ENCODE assay signal across 31 mouse cellular contexts in genomic region chr5:119795777-119796176, GRCm38 (mm10). TPM values are rescaled to one million over a fixed set of nuclear protein-coding genes. Genes with fewer than 3 reads are reported as not detected.
DNase-seq lines count a peak whose midpoint lies in the region; ATAC-seq and TF ChIP-seq lines count a peak whose summit lies in the region.
"Had no signal": no experiment of that assay in that cellular context is flagged by ENCODE, and none has a peak within 500 bp of the region (broad histone marks: within the 10 kb centered on the region; RNA-seq: fewer than 3 reads in every experiment).

No protein-coding gene starts in this region.

- no peak for TF ChIP-seq POLR2A in heart, adult 2 months (IDR thresholded peaks at IDR 0.05; ENCODE audit: insufficient read depth, low read depth, low read length)
- no peak for TF ChIP-seq POLR2A in thymus, adult 2 months (IDR thresholded peaks at IDR 0.05; ENCODE audit: control insufficient read depth, extremely low read depth, insufficient read depth, low read length, poor library complexity)

- no peak overlapping the region for H3K4me2 ChIP-seq in heart, embryonic 14.5 days (ENCODE audit: low read length)
- no peak overlapping the region for H3K4me2 ChIP-seq in heart, embryonic 16.5 days (ENCODE audit: low read depth, low read length)
- H3K4me2 ChIP-seq in limb, embryonic 12.5 days, result peak overlapping the region; percentile 61
- H3K4me2 ChIP-seq: hindbrain, embryonic 14.5 days; limb, embryonic 15.5 days; liver, embryonic 13.5 days had no signal

- no peak overlapping the region for H3K4me3 ChIP-seq in heart, adult 2 months
- H3K4me3 ChIP-seq in heart, embryonic 14.5 days (ENCODE audit: control insufficient read depth in 1 of 2, insufficient read depth in 1 of 2, low read depth in 1 of 2, low read length in 2 of 2), result no peak overlapping the region
- no peak overlapping the region for H3K4me3 ChIP-seq in heart, embryonic 16.5 days (ENCODE audit: low read length)
- no peak overlapping the region for H3K4me3 ChIP-seq in limb, embryonic 12.5 days (replicated peaks)
- H3K4me3 ChIP-seq in thymus, adult 2 months (ENCODE audit: control insufficient read depth, insufficient read depth, low read length), result no peak overlapping the region
- H3K4me3 ChIP-seq: erythroblast, embryonic 14.5 days; liver, embryonic 13.5 days had no signal

- no peaks in the 10 kb centered on the region for H3K4me1 ChIP-seq in heart, adult 2 months (ENCODE audit: control insufficient read depth, insufficient read depth, low read length)
- peaks cover 5 to 10% of the 10 kb centered on the region in 2 experiments; a peak in 3 of 4 replicates for H3K4me1 ChIP-seq in heart, embryonic 14.5 days (ENCODE audit: control insufficient read depth in 2 of 2, insufficient read depth in 2 of 2, low read length in 2 of 2)
- no peaks in the 10 kb centered on the region for H3K4me1 ChIP-seq in heart, embryonic 16.5 days (ENCODE audit: control insufficient read depth, insufficient read depth, low read length)
- H3K4me1 ChIP-seq in limb, embryonic 12.5 days (replicated peaks), result peaks cover 7% of the 10 kb centered on the region
- no peaks in the 10 kb centered on the region for H3K4me1 ChIP-seq in thymus, adult 2 months (replicated peaks; ENCODE audit: control insufficient read depth, insufficient read depth, low read length)
- H3K4me1 ChIP-seq: liver, embryonic 13.5 days; megakaryocyte, embryonic 14.5 days had no signal

- TF ChIP-seq EP300 in heart, adult 2 months (IDR thresholded peaks at IDR 0.05; ENCODE audit: insufficient read depth, low read depth, low read length), result no peak

- H3K27ac ChIP-seq in heart, adult 2 months, result peak overlapping the region; percentile 17; the same call in 1 of the 2 replicates
- H3K27ac ChIP-seq in heart, embryonic 14.5 days (replicated peaks in 1 of 2; ENCODE audit: control insufficient read depth in 1 of 2, insufficient read depth in 1 of 2, low read depth in 2 of 2, low read length in 2 of 2), result peak overlapping the region; percentile 69 to 74
- peak overlapping the region; percentile 30 for H3K27ac ChIP-seq in heart, embryonic 16.5 days (ENCODE audit: low read length)
- H3K27ac ChIP-seq in limb, embryonic 12.5 days, result peak overlapping the region; percentile 62
- H3K27ac ChIP-seq in thymus, adult 2 months (ENCODE audit: control insufficient read depth, insufficient read depth, low read length), result no peak overlapping the region
- H3K27ac ChIP-seq: hindbrain, embryonic 14.5 days; limb, embryonic 15.5 days; liver, embryonic 13.5 days had no signal

- DNase-seq in heart, adult 2 months, result no peak
- DNase-seq in heart, adult 9 months (ENCODE audit: low spot score in 2 of 2), result no peak
- no peak for DNase-seq in heart, adult 8-10 months (ENCODE audit: low spot score)
- no peak for DNase-seq in thymus, adult 2 months
- DNase-seq: adrenal gland, adult 8-10 months; cerebellum, adult 2 months; kidney, adult 9 months; kidney, postnatal 10 days; liver, embryonic 13.5 days; lung, adult 18-20 months; midbrain, embryonic 14.5 days; spleen, adult 18-20 months; thymus, postnatal 25 days had no signal

- no peaks in the 10 kb centered on the region for H3K79me2 ChIP-seq in heart, adult 2 months (replicated peaks; ENCODE audit: control insufficient read depth, insufficient read depth, low read length)

- 27% methylated on average over 3 of the region's 3 CpGs for WGBS in heart, adult 2 months
- WGBS in heart, embryonic 14.5 days, result 26% methylated on average over 3 of the region's 3 CpGs
- WGBS in heart, embryonic 16.5 days, result 34% methylated on average over 3 of the region's 3 CpGs
- 9% methylated on average over 3 of the region's 3 CpGs for WGBS in limb, embryonic 12.5 days
- WGBS in thymus, adult 2 months, result 11% methylated on average over 3 of the region's 3 CpGs

- H3K36me3 ChIP-seq in heart, adult 2 months (ENCODE audit: control insufficient read depth, insufficient read depth, low read length), result no peaks in the 10 kb centered on the region
- H3K36me3 ChIP-seq in heart, embryonic 14.5 days (ENCODE audit: control insufficient read depth, insufficient read depth, low read length), result no peaks in the 10 kb centered on the region
- H3K36me3 ChIP-seq in heart, embryonic 16.5 days (ENCODE audit: control insufficient read depth, insufficient read depth), result no peaks in the 10 kb centered on the region
- H3K36me3 ChIP-seq in limb, embryonic 12.5 days, result no peaks in the 10 kb centered on the region
- H3K36me3 ChIP-seq in thymus, adult 2 months (ENCODE audit: control insufficient read depth, insufficient read depth, low read length), result no peaks in the 10 kb centered on the region
- H3K36me3 ChIP-seq: G1E; limb, embryonic 15.5 days; liver, embryonic 13.5 days had no signal

- peaks cover 17% of the 10 kb centered on the region for H3K27me3 ChIP-seq in heart, adult 2 months (ENCODE audit: control insufficient read depth, insufficient read depth, low read length)
- H3K27me3 ChIP-seq in heart, embryonic 14.5 days (ENCODE audit: control insufficient read depth, insufficient read depth, low read length), result peaks cover 66% of the 10 kb centered on the region
- H3K27me3 ChIP-seq in heart, embryonic 16.5 days (ENCODE audit: control insufficient read depth, insufficient read depth, low read length), result peaks cover 54% of the 10 kb centered on the region
- peaks cover 99% of the 10 kb centered on the region for H3K27me3 ChIP-seq in limb, embryonic 12.5 days
- H3K27me3 ChIP-seq in thymus, adult 2 months (ENCODE audit: control insufficient read depth, insufficient read depth, low read length), result peaks cover 15% of the 10 kb centered on the region

- intact Hi-C loops in heart, adult 2 months (cut with DNase I), result no loop called here

- no peak overlapping the region for H3K9ac ChIP-seq in heart, adult 2 months (ENCODE audit: low read depth, low read length)
- H3K9ac ChIP-seq in heart, embryonic 14.5 days (ENCODE audit: low read length), result no peak overlapping the region
- 0 out of 2 replicates have a peak overlapping the region, but pooled peaks have one; percentile 28 for H3K9ac ChIP-seq in heart, embryonic 16.5 days (ENCODE audit: low read length)
- 0 out of 2 replicates have a peak overlapping the region, but pooled peaks have one; percentile 18 for H3K9ac ChIP-seq in limb, embryonic 12.5 days (replicated peaks)
- H3K9ac ChIP-seq: hindbrain, embryonic 14.5 days; limb, embryonic 15.5 days; liver, embryonic 13.5 days had no signal

- ATAC-seq in heart, embryonic 14.5 days (ENCODE audit: insufficient number of reproducible peaks, insufficient read depth, low FRiP score, low read depth), result no peak
- no peak for ATAC-seq in heart, embryonic 16.5 days (replicated peaks; ENCODE audit: extremely low read depth, insufficient read depth, low FRiP score)
- no peak for ATAC-seq in limb, embryonic 12.5 days (ENCODE audit: insufficient number of reproducible peaks, insufficient read depth, low FRiP score, low TSS enrichment, low read depth)
- ATAC-seq: forebrain, embryonic 16.5 days; intestine, postnatal 0 days; lung, postnatal 0 days had no signal

- TF ChIP-seq CTCF in heart, adult 2 months (IDR thresholded peaks at IDR 0.05), result no peak
- TF ChIP-seq CTCF in thymus, adult 2 months (IDR thresholded peaks at IDR 0.05; ENCODE audit: borderline replicate concordance, control insufficient read depth, extremely low read depth, insufficient read depth, low read length, poor library complexity), result no peak

- no peaks in the 10 kb centered on the region for H3K9me3 ChIP-seq in heart, embryonic 14.5 days (ENCODE audit: control insufficient read depth, low read length)
- H3K9me3 ChIP-seq in heart, embryonic 16.5 days (replicated peaks; ENCODE audit: control insufficient read depth, low read length), result no peaks in the 10 kb centered on the region
- H3K9me3 ChIP-seq in limb, embryonic 12.5 days, result no peaks in the 10 kb centered on the region
- H3K9me3 ChIP-seq: limb, embryonic 15.5 days; liver, embryonic 13.5 days; megakaryocyte, embryonic 14.5 days had no signal

RNA-seq across cellular contexts. Expression of gene Tbx5, which starts 36.7 kb away (rescaled TPM):
- 10 to 100 TPM; 22.6 to 36.9 TPM for total RNA-seq in heart, adult 2 months (2021)
- polyA plus RNA-seq in heart, adult 2 months (2012; rRNA removed), result 26.5 and 27.0 TPM in 2 replicates
- 33.1 and 39.2 TPM in 2 replicates for polyA plus RNA-seq in heart, embryonic 14.5 days (2014; fragmentation: Nextera tagmentation; extraction: Ambion mirVana)
- total RNA-seq in heart, adult 8-10 months (2022), result 10 to 100 TPM; 22.5 to 44.9 (median 33.8) TPM
- polyA plus RNA-seq in heart, embryonic 16.5 days (2015; fragmentation: Nextera tagmentation; extraction: Ambion mirVana), result 30.5 and 36.3 TPM in 2 replicates
- polyA plus RNA-seq in limb, embryonic 12.5 days (2016; fragmentation: Nextera tagmentation; extraction: Ambion mirVana), result 35.6 and 51.2 TPM in 2 replicates
- 0.54 and 1.7 TPM in 2 replicates for polyA plus RNA-seq in thymus, adult 2 months (2012; rRNA removed)
- total RNA-seq: layer of hippocampus, postnatal 10 days; left cerebral cortex, adult 18-20 months; left cerebral cortex, postnatal 14 days; monocyte, adult 5-6 weeks; neutrophil, adult 5-6 weeks had no signal
- polyA plus RNA-seq: cerebellum, adult 2 months; cortical plate, adult 2 months; erythroblast, embryonic 14.5 days; forebrain, embryonic 11.5 days; forebrain, embryonic 16.5 days; G1E; intestine, postnatal 0 days had no signal

Comparison
In these comparisons a context has a peak if more than half of its experiments do, and no peak if none do; other contexts are left out.
1. H3K9ac ChIP-seq: peak in heart, embryonic 16.5 days (single experiment) and limb, embryonic 12.5 days (single experiment); none in heart, adult 2 months (single experiment) and heart, embryonic 14.5 days (single experiment).
2. RNA of gene Tbx5, which starts 36.7 kb away (polyA plus RNA-seq): 33.1 to 39.2 TPM in heart, embryonic 14.5 days, 30.5 to 36.3 TPM in heart, embryonic 16.5 days, 35.6 to 51.2 TPM in limb, embryonic 12.5 days and 26.5 to 27.0 TPM in heart, adult 2 months; 0.54 to 1.7 TPM in thymus, adult 2 months; every median in the first group is over 10 times any median in the second.